Mouse (Mus musculus) neural tube, embryonic 11.5 days (tissue): ENCODE measurements at regions not wholly inside any gene's neighbourhood (a gene's known extent, or its start where the extent isn't known, plus 50 kb on each side); places are given as distances from the start of the nearest gene placed in this dataset.
"Not testable (repeated sequence)": the region's sequence is repeated elsewhere in the genome, so short reads cannot be mapped to it uniquely, and the experiment has no call there.

Source experiments
- ATAC-seq: fragments of 200-750 bp; cut with Nextera tagmentation; 2 replicates; pipeline ENCODE4 v1.8.0; 2017; ENCODE audit warnings: moderate number of reproducible peaks, mild to moderate bottlenecking, moderate TSS enrichment, moderate library complexity; ENCODE audit not compliant: insufficient read depth, low FRiP score, low TSS enrichment
- DNase-seq: peaks from one replicate; pipeline ENCODE4 v3.0.0-alpha.2; 2015; ENCODE audit warnings: low spot score
- H3K27ac ChIP-seq: fragments of 300-500 bp; sonication (generic); 2 replicates; pipeline ENCODE4 v1.5.1; 2014; ENCODE audit warnings: low read depth, mild to moderate bottlenecking, low read length
- H3K27me3 ChIP-seq: fragments of 300-500 bp; sonication (generic); 2 replicates; pipeline ENCODE4 v1.6.1; 2014; ENCODE audit warnings: mild to moderate bottlenecking, low read length, mixed read lengths; ENCODE audit not compliant: control insufficient read depth, insufficient read depth
- H3K36me3 ChIP-seq: fragments of 300-500 bp; sonication (generic); 2 replicates; pipeline ENCODE4 v1.6.1; 2014; ENCODE audit warnings: mild to moderate bottlenecking, low read length, moderate library complexity, mixed read lengths; ENCODE audit not compliant: control insufficient read depth, insufficient read depth
- H3K4me1 ChIP-seq: fragments of 300-500 bp; sonication (generic); 2 replicates; pipeline ENCODE4 v1.6.1; 2014; ENCODE audit warnings: low read length, mixed read lengths; ENCODE audit not compliant: control insufficient read depth, insufficient read depth
- H3K4me2 ChIP-seq: fragments of 300-500 bp; sonication (generic); 2 replicates; pipeline ENCODE4 v1.6.1; 2014; ENCODE audit warnings: low read depth, mild to moderate bottlenecking, moderate library complexity
- H3K4me3 ChIP-seq: fragments of 300-500 bp; sonication (generic); 2 replicates; pipeline ENCODE4 v1.5.1; 2014; ENCODE audit warnings: low read depth, low read length
- H3K9ac ChIP-seq: fragments of 300-500 bp; sonication (generic); 2 replicates; pipeline ENCODE4 v1.6.1; 2014; ENCODE audit warnings: mild to moderate bottlenecking, low read length
- H3K9me3 ChIP-seq: fragments of 300-500 bp; sonication (generic); 2 replicates; pipeline ENCODE4 v1.6.1; 2016; ENCODE audit warnings: low read length; ENCODE audit not compliant: control insufficient read depth
- WGBS: fragments of 180-500 bp; shearing (Covaris S2); extraction: QIAGEN DNeasy Blood & Tissue Kit; methylation state at CpG from one replicate; pipeline ENCODE4 v1.1.7; 2014; 5-methylcytosine and 5-hydroxymethylcytosine counted together

GRCm38 (mm10) chr8:71813239-71813638, 68.6 kb upstream of the Zfp709 start:
- H3K27ac ChIP-seq, DNase-seq, H3K4me1 ChIP-seq, H3K9ac ChIP-seq, H3K9me3 ChIP-seq, H3K4me2 ChIP-seq, H3K36me3 ChIP-seq, ATAC-seq, H3K4me3 ChIP-seq, H3K27me3 ChIP-seq: not testable (repeated sequence)
- 92% methylated on average over 8 of the region's 8 CpGs for WGBS

GRCm38 (mm10) chr8:71807788-71808187, 74.0 kb upstream of the Zfp709 start:
- H3K27ac ChIP-seq, H3K4me3 ChIP-seq, H3K9ac ChIP-seq, H3K9me3 ChIP-seq, ATAC-seq, H3K27me3 ChIP-seq, H3K36me3 ChIP-seq, DNase-seq, H3K4me1 ChIP-seq, H3K4me2 ChIP-seq: not testable (repeated sequence)
- 81% methylated on average over 3 of the region's 4 CpGs for WGBS

GRCm38 (mm10) chr8:71804586-71804985, 77.2 kb upstream of the Zfp709 start:
- H3K27ac ChIP-seq, DNase-seq, ATAC-seq, H3K27me3 ChIP-seq, H3K4me3 ChIP-seq, H3K9me3 ChIP-seq, H3K9ac ChIP-seq, H3K36me3 ChIP-seq, H3K4me1 ChIP-seq, H3K4me2 ChIP-seq: not testable (repeated sequence)
- WGBS: 83% methylated on average over 1 of the region's 1 CpGs

GRCm38 (mm10) chr8:71802226-71802625, 76.7 kb upstream of the Fcho1 start:
- not testable (repeated sequence) for H3K27ac ChIP-seq, H3K4me1 ChIP-seq, H3K9ac ChIP-seq, H3K36me3 ChIP-seq, DNase-seq, H3K27me3 ChIP-seq, H3K4me3 ChIP-seq, H3K4me2 ChIP-seq, H3K9me3 ChIP-seq
- ATAC-seq: peak; percentile 52
- 71% methylated on average over 2 of the region's 2 CpGs for WGBS

- not testable (repeated sequence) for H3K4me3 ChIP-seq, H3K9ac ChIP-seq
- ATAC-seq: 0 out of 2 replicates have a peak, but pooled peaks have one; percentile 20
These were observed 63.5 kb upstream of the Fcho1 start for GRCm38 (mm10) chr8:71789031-71789460.

GRCm38 (mm10) chr8:71780624-71781023, 55.1 kb upstream of the Fcho1 start:
- H3K36me3 ChIP-seq, H3K4me1 ChIP-seq, H3K9me3 ChIP-seq, H3K4me3 ChIP-seq, ATAC-seq, H3K4me2 ChIP-seq, H3K9ac ChIP-seq, H3K27ac ChIP-seq, H3K27me3 ChIP-seq, DNase-seq: not testable (repeated sequence)
- 82% methylated on average over 8 of the region's 10 CpGs for WGBS

More at GRCm38 (mm10) chr8:71789031-71789460, 63.5 kb upstream of the Fcho1 start:
- H3K4me1 ChIP-seq, H3K36me3 ChIP-seq, H3K4me2 ChIP-seq, H3K27me3 ChIP-seq, H3K9me3 ChIP-seq, H3K27ac ChIP-seq, DNase-seq: not testable (repeated sequence)
- WGBS: 0% methylated on average over 3 of the region's 9 CpGs

- H3K4me2 ChIP-seq, H3K27me3 ChIP-seq, ATAC-seq, H3K9ac ChIP-seq, H3K27ac ChIP-seq, H3K9me3 ChIP-seq, H3K4me3 ChIP-seq, DNase-seq, H3K4me1 ChIP-seq, H3K36me3 ChIP-seq: not testable (repeated sequence)
- WGBS: 83% methylated on average over 2 of the region's 4 CpGs
These were observed 54.3 kb upstream of the Fcho1 start for GRCm38 (mm10) chr8:71779824-71780223.

- not testable (repeated sequence) for H3K36me3 ChIP-seq, H3K4me3 ChIP-seq, DNase-seq, H3K9ac ChIP-seq, H3K4me2 ChIP-seq, H3K27ac ChIP-seq, H3K4me1 ChIP-seq, ATAC-seq, H3K9me3 ChIP-seq, H3K27me3 ChIP-seq
- WGBS: 95% methylated on average over 5 of the region's 5 CpGs
These were observed 53.9 kb upstream of the Fcho1 start for GRCm38 (mm10) chr8:71779380-71779779.

- ATAC-seq: no peak
- no peak for DNase-seq
- Histone ChIP-seq H3K27ac (no peak overlapping the region), H3K4me2 (no peak overlapping the region), H3K4me3 (no peak overlapping the region), H3K9me3 (no peaks in the 10 kb centered on the region), H3K27me3 (no peaks in the 10 kb centered on the region), H3K9ac (no peak overlapping the region), H3K36me3 (no peaks in the 10 kb centered on the region), H3K4me1 (no peaks in the 10 kb centered on the region)
- WGBS: 86% methylated on average over 10 of the region's 10 CpGs
These were observed 53.4 kb upstream of the Fcho1 start for GRCm38 (mm10) chr8:71778916-71779315.
